Mouse (Mus musculus): ENCODE results near the gene Adcy1.

Gene Adcy1

DNA sequence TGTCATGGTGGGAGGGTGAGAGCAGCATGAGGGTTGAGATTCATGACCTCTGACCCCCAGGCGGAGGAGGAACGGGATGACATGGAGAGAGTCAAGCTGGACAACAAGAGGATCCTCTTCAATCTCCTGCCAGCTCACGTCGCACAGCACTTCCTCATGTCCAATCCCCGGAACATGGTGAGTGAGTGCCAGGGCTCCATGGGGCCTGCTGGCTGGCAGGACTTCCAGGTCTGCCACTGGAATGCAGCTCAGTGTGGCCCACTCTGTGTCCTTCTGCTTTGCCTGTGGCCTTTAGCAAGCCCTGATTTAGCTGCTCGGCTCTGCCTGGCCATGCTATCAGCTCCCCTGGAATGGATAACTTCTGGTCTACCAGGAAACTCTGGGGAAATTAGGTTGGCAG is 96.9 kb downstream of the Adcy1 start:
- in situ Hi-C loops (cut with MboI; ENCODE audit: low pct_unique_long_range_greater_than_20kb in 1 of 2, low sequenced_read_pairs in 2 of 2, unreplicated experiment in 1 of 2), result no loop called here

DNA sequence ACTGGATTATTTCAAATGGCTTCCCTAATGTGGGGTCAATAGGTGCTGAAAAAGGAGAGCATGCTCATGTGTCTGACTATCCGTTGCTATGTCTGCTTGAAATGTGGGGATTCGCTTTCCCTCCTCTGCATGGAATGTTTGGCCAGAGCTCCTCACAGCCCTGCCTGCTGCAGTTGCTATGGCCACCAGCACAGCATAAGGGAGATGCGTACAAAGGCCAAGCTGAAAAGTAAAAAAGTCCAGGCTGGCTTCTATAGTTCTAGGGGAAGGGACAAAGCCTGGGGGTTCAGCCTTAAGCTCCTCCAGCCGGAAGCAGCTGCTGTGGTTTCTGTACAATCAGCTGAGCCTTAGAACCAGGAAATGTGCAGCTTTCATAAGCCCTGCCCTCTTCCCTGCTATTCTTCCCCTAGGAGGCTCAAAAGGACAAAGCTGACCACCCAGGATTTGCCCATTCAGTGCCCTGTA is 97.4 kb downstream of the Adcy1 start:
- in situ Hi-C loops (cut with MboI; ENCODE audit: low pct_unique_long_range_greater_than_20kb in 1 of 2, low sequenced_read_pairs in 2 of 2, unreplicated experiment in 1 of 2), result no loop called here

DNA sequence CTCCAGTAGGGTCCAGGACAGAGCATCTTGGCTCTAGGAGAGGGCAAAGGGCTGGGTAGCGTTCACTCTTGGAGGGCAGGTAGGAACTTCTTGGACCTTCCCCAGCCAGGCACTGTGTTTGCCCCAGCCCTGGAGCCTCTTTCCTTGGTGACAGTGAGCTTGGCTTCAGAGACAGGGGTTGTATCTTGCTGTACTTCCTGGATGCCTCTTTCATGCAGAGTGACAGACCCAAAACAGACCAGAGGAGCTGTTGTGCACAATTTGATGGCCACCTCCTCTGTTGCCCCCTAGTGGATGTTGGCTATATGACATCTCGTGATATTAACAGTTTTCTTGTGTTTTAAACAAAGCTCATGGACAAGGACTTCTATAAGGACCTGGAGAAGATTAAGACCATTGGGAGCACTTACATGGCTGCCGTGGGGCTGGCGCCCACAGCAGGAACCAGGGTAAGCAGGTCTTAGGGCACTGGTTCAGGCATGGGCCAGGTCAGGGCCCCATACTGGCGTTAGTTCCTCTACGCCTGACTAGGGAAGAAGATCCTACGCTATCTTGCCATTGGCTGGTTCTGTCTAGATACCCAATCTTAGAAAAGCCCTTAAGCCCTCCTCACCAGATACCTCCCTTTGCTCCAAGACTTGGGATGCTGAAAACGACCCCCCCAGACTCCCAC is 98.3 kb downstream of the Adcy1 start:
- in situ Hi-C loops (cut with MboI; ENCODE audit: low pct_unique_long_range_greater_than_20kb in 1 of 2, low sequenced_read_pairs in 2 of 2, unreplicated experiment in 1 of 2), result no loop called here

DNA sequence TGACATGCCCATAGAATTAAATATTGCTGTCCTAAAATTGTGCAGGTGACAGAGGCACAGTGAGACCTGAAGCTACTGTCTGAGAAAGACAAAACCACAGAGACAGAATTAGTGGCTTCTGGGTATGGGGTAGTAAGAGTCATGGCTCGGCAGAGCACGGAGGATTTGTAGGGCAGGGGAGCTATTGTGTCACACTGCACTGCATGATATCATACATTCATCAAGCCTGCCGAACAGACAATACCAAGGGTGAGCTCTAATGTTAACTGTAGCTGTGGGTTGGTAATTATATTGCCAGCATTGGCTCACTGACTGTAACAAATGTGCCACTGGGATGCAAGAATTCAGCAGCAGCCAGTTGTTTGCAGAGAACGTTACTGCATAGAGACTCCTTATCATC is 101.1 kb downstream of the Adcy1 start:
- in situ Hi-C loops (cut with MboI; ENCODE audit: low pct_unique_long_range_greater_than_20kb in 1 of 2, low sequenced_read_pairs in 2 of 2, unreplicated experiment in 1 of 2), result no loop called here

DNA sequence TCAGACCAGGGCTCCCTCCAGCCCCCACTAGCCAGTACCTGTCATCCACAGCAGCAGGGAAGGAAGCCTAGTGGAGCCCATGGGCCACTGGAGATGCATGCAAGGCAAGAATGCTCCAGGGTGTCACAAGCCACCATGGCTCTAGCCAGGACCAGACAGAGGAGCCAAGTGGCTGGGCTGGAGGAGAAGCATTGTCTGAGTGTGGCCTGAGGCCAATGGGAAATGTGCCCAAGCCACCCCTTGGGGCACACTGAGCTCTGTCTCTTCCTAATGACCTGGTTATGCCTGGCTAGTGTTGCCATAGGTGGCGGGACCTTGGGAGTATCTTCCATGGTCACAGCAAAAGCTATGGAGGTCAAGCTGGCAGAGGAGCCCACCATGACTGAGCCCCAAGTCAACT is 106.4 kb downstream of the Adcy1 start:
- in situ Hi-C loops (cut with MboI; ENCODE audit: low pct_unique_long_range_greater_than_20kb in 1 of 2, low sequenced_read_pairs in 2 of 2, unreplicated experiment in 1 of 2), result no loop called here

DNA sequence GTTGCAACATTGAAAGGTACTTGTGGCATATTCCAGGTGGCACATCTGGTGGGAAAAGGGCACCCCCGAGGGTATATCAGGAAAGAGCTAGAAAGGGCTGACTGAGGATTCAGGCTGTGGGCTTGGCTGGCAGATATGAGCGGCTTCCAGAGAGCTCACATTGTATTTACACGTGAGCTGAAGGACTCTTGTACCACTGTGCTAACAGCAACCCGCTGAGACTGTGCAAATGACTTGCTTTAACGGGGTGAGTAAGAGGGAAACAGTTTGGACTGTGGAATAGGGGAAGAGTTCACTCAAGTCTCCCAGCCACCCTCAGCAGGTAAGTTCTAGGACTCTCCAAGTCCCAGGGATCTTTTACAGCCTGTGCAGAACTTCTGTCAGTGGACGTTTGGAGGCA is 110.4 kb downstream of the Adcy1 start:
- in situ Hi-C loops (cut with MboI; ENCODE audit: low pct_unique_long_range_greater_than_20kb in 1 of 2, low sequenced_read_pairs in 2 of 2, unreplicated experiment in 1 of 2), result no loop called here

DNA sequence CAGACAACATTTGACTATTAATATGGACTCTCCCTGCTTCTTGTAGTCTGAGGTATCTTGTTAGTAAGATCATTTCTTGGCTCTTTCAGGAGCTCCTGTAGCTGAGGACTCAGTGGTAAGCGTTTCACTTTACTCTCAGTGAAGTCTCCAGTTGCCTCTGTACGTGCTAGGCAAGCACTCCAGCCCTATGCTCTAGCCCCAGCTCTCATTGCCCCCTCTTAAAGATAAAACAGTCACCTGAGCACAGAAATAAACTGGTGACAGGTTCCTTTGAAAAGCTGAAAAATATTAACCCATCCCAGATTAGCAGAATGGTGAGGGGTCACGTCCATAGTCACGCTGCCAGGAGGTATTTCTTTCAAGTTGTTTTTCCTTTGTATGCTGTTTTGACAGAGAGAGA is 115.4 kb downstream of the Adcy1 start:
- in situ Hi-C loops (cut with MboI; ENCODE audit: low pct_unique_long_range_greater_than_20kb in 1 of 2, low sequenced_read_pairs in 2 of 2, unreplicated experiment in 1 of 2), result no loop called here

DNA sequence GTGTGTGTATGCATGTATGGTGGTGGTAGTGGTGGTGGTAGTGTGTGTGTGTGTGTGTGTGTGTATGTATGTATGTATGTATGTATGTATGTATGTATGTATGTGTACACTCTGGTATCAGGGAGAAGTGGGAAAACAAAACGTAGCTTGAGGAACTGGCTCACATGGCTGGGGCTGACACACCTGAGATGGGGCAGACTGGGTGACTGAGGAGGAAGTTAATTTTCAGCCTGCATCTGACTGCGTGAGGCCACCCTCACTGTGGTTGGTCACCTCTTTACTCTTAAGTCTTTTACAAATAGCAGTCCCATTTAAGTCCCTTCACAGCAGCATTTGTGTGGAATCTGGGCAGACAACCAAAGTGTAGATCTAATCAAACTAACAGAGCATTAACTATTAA is 116.0 kb downstream of the Adcy1 start:
- in situ Hi-C loops (cut with MboI; ENCODE audit: low pct_unique_long_range_greater_than_20kb in 1 of 2, low sequenced_read_pairs in 2 of 2, unreplicated experiment in 1 of 2), result no loop called here

DNA sequence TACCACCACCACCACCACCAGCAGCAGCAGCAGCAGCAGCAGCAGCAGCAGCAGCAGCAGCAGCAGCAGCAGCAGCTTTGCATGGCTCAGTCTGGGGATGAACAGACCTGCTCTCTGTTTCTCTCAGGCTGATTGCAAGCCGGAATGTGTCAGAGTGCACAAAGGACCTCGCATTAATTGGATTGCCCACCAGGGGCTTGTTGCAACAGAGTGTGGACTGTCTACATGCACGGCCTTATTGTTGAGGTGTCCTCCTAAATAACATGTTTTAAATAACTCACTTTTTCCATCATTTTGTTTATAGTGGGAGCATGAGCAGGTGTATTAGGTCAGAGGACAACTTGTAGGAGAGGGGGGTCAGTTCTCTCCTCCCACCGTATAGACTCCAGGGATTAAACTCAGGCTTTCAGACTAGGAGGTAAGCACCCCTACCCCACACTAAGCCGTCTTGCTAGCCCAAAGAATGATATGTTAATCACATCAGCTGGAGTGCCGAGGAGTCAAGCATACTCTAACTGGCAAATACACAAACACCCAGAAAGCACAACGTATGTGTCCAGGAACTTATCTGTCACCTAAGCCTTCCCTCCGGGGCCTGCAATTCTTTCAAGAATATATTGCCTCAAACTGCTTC is 119.2 kb downstream of the Adcy1 start:
- in situ Hi-C loops (cut with MboI; ENCODE audit: low pct_unique_long_range_greater_than_20kb in 1 of 2, low sequenced_read_pairs in 2 of 2, unreplicated experiment in 1 of 2), result no loop called here

DNA sequence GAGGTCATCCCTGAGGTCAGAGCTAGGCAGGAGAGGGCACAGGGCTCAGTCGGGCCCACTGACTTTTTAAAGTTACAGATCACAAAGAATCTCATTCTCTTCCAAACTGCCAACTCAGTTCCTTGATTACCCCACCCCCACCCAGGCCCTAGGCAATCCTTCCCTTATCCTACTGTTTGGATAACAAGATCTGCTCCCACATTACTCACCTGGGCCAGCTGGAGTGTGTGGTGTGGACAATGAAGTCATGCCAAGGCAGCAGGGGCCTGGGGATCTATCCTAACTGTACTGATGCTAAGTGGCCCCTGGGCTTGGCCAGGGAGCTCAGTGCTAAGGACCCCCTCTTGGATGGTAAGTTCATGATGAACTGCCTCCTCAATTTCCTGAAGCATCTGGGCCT is 121.1 kb downstream of the Adcy1 start:
- in situ Hi-C loops (cut with MboI; ENCODE audit: low pct_unique_long_range_greater_than_20kb in 1 of 2, low sequenced_read_pairs in 2 of 2, unreplicated experiment in 1 of 2), result no loop called here

DNA sequence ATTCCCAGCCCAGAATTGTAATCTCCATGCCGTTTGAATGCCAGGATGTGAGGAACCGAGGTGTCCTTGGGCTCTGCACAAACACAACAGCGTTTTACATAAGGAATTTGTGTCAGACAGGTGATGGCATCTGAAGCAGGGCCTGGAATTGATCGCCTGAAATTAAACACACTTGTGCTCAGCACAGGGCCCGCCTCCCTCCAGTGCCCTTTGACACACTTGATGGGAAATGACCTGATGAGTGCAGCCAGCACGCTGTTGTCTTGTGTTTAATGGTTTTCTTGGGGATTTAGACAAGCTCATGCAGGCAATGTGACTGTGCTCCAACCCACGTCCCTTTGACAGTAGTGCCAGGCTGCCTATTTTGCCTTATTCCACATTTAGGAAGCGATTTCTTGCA is 124.2 kb downstream of the Adcy1 start:
- in situ Hi-C loops (cut with MboI; ENCODE audit: low pct_unique_long_range_greater_than_20kb in 1 of 2, low sequenced_read_pairs in 2 of 2, unreplicated experiment in 1 of 2), result no loop called here

DNA sequence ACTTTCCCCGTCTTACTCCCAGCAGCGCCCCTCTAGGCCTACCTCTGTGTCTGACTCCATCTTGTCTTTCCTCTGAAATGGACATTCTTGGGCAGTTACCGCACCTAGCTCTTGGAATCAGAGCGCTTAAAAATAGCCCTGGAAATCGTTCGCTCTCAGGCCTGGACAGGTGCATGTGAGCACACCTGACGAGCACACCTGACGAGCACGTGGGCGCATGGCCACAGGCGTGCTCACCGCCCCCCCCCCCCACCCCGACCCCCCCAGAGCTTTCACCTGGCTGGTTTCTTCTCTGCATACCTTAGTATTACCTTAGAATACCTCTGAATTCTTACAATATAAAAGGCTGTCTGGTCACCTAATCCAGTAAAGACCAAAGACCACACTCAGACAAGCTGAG is 125.2 kb downstream of the Adcy1 start, which contains the start of gene Gm11985:
Gene Gm11985 (minus strand): TSS at position 101 of the 400 bp plus-strand sequence.
- in situ Hi-C loops (cut with MboI; ENCODE audit: low pct_unique_long_range_greater_than_20kb in 1 of 2, low sequenced_read_pairs in 2 of 2, unreplicated experiment in 1 of 2), result no loop called here

DNA sequence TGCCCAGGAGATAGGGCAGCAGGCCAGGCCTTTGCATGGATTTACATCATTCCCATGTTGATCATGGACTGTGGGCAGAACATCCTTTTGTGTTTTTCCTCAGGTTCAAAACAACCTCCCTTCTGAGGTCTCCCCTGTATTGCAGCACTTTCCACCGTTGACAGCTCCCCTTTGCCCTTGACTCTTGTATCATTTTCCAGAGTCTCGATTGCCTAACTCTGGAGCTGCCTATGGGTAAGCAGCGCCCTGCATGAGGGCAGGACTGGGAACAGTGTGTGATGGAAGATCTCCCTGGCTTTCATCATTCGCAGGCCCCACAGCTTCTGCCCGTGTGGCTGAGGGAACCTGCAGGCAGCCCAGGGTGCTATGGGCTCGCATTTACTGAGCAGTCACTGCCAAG is 129.4 kb downstream of the Adcy1 start:
- in situ Hi-C loops (cut with MboI; ENCODE audit: low pct_unique_long_range_greater_than_20kb in 1 of 2, low sequenced_read_pairs in 2 of 2, unreplicated experiment in 1 of 2), result no loop called here

DNA sequence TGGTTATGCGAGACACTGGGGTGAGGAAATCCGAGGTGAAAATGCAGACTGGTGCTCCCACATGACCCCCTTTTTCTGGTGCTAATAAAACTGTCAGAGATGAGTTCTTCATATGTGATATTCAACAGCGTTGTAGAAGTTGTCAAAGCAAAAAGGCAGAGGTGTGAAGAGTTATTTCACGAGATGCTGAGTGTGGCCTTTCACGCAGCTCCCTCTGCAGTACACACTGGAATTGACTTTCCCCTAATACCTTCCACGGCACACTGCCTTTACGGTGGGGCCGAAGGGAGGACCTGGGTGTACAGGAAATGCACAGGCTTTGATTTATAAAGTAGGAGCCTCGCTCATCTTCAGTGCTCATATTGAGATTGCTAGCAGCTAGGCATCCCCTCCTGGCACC is 129.8 kb downstream of the Adcy1 start:
- in situ Hi-C loops (cut with MboI; ENCODE audit: low pct_unique_long_range_greater_than_20kb in 1 of 2, low sequenced_read_pairs in 2 of 2, unreplicated experiment in 1 of 2), result no loop called here

DNA sequence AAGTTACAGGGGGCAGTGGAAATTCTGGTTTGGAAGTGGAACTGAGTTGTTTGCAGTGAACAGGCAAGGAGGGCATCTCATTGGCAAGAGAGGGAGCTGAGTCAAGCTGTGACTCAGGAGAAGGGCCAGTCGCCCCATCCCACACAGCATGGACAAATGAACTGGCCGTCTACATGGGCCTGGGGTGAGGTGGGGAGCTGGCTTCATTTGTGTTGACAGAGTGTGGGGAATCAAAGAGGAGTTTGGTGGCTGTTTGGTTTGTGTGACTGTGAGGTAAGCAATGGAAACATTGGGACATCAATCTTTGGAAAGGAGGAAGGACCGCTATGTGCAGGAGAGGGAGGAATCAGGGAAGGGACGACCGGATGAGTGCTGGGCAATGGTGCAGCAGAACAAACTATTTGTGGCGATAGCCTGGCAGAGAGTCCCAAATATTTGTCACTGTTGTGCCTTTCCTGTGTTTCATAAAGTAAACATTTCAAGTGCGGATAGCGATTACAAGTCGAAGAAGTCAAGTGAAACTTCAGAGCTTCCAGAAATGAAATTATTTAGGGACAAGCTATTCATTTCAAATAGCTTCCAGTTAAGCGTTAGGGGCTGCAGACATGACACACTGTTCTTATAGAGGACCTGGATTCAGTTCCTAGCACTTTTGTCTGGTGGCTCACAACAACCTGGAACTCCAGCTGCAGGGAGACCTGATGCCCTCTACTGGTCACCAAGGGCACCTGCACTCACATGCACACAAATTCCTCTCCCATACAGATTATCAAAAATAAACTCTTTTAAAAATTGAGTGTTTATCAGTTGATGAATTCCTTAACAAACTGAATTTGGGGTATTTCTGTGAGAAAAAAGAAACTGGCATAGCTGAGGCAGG is 131.4 kb downstream of the Adcy1 start:
- in situ Hi-C loops (cut with MboI; ENCODE audit: low pct_unique_long_range_greater_than_20kb in 1 of 2, low sequenced_read_pairs in 2 of 2, unreplicated experiment in 1 of 2), result no loop called here

DNA sequence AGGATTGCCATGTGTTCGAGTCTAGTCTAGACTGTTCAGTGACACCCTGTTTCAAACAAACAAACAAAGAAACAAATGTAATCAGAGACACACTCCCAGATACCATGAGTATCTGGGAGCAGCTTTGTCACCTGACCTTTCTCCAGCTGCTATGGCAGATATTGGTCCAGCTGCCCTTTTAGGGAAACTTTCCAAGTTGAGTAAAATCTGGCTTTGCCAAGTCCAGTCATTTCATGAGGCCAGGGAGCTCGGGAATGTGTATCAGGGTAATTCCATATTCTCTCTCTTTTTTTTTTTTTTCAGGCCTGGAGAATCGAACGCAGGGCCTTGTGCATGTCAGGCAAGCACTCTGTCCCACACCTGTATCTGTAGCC is 132.0 kb downstream of the Adcy1 start:
- in situ Hi-C loops (cut with MboI; ENCODE audit: low pct_unique_long_range_greater_than_20kb in 1 of 2, low sequenced_read_pairs in 2 of 2, unreplicated experiment in 1 of 2), result no loop called here

DNA sequence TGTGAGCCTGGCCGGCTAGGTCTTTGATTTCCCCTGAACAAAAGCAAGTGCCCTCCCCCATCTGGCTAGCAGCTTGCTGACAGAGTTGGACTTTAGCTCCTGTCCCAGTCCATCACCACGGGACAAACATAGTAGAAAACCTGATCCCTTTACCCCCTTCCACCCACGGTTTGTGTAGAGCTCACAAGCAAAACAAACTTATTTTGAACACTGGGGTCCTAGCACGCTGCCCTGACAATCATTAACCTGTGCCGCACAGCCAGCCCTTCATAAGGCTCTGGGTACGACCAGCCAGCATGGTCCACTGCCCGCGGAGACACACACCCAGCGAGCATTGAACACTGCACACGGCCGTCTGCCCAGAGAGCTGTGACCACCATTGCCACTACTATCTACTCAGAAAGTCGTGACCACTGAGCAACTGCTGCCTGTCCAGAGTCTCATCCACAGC is 134.2 kb downstream of the Adcy1 start, which contains the start of gene Igfbp1:
Gene Igfbp1 (plus strand): TSS at position 292 of the 451 bp plus-strand sequence.
- in situ Hi-C loops (cut with MboI; ENCODE audit: low pct_unique_long_range_greater_than_20kb in 1 of 2, low sequenced_read_pairs in 2 of 2, unreplicated experiment in 1 of 2), result no loop called here

DNA sequence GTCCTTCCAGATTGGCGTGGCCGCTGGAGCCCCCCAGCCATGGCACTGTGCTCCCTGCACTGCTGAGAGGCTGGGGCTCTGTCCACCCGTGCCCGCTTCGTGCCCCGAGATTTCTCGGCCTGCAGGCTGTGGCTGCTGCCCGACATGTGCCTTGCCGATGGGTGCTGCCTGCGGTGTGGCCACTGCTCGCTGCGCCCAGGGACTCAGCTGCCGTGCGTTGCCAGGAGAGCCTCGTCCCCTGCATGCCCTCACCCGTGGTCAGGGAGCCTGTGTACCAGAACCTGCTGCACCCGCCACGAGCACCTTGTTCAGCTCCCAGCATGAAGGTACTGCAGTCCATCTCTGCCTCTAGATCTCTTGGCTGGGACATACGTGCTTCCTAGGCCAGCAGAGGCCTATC is 134.7 kb downstream of the Adcy1 start:
- in situ Hi-C loops (cut with MboI; ENCODE audit: low pct_unique_long_range_greater_than_20kb in 1 of 2, low sequenced_read_pairs in 2 of 2, unreplicated experiment in 1 of 2), result no loop called here

DNA sequence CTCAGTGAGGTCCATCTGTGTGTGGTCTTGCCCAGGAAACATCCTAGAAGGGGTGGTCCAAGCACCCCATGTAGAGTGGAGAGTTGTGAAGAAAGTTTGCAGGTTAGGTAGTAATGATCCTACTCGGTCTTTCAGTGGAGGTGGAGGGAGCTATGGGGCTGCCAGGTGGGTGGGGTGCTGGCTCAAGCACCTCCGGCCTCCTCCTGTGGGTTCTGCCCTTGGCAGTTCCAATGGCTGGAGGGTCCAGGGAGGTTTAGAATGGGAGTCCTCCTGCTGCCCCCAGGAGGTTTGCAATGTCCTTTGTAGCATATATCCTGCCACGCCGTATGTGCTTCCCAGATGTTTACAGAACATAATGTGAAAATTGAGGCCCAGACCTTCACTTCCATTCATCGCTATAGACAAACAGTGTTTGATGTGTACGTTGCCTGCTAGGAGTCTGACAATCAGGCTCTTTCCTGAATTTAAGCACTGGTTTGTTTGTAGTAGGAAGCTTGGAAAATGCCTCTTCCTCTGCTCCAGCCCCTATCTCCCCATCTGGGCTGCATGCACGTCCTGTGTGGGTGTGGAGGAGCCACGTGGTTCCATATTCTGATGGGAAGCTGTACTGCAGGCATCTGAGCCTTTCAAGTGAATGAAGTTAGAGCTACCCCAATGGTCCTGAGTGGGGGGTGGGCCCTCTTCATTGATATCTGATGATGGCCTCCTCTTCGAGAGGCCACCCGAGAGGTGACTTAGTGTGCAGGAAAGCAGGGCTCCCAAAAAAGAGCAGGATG is 135.4 kb downstream of the Adcy1 start:
- in situ Hi-C loops (cut with MboI; ENCODE audit: low pct_unique_long_range_greater_than_20kb in 1 of 2, low sequenced_read_pairs in 2 of 2, unreplicated experiment in 1 of 2), result no loop called here
